Mouse (Mus musculus): Measurements from ENCODE around the gene Cetn3. TPM values are rescaled to one million over a fixed set of nuclear protein-coding genes. Genes with fewer than 3 reads are reported as not detected.

The Cetn3 gene
- polyA plus RNA-seq (2014; fragmentation: Nextera tagmentation; extraction: Ambion mirVana) = 241 and 257 TPM in 2 replicates

- Histone ChIP-seq H3K27ac (replicated peaks; ENCODE audit: low read depth, low read length) (peak within 1 kb of the TSS; percentile 94), H3K27me3 (ENCODE audit: control insufficient read depth, insufficient read depth, low read length) (no peaks in the 10 kb centered on the region), H3K9ac (ENCODE audit: low read length) (peak within 1 kb of the TSS; percentile 87), H3K4me2 (ENCODE audit: low read depth, severe bottlenecking) (peak within 1 kb of the TSS; percentile 53), H3K4me3 (ENCODE audit: low read depth, low read length) (peak within 1 kb of the TSS; percentile 66), H3K9me3 (ENCODE audit: control insufficient read depth, low read length) (no peaks in the 10 kb centered on the region), H3K36me3 (ENCODE audit: control insufficient read depth, insufficient read depth, low read length) (no peaks in the 10 kb centered on the region; the same call in 1 of the 2 replicates), H3K4me1 (ENCODE audit: control insufficient read depth, insufficient read depth, low read length) (no peaks in the 10 kb centered on the region)
- ATAC-seq (ENCODE audit: insufficient number of reproducible peaks, low FRiP score, low TSS enrichment, low read depth) (peak; percentile 90), DNase-seq (ENCODE audit: low spot score) (peak; percentile 92)
- 0% methylated on average over 29 of the region's 29 CpGs for WGBS
Observed at GRCm38 (mm10) chr13:81782971-81783404, at the start of gene Cetn3. TSS of gene Cetn3 (plus strand) at chr13:81783077.

DNA sequence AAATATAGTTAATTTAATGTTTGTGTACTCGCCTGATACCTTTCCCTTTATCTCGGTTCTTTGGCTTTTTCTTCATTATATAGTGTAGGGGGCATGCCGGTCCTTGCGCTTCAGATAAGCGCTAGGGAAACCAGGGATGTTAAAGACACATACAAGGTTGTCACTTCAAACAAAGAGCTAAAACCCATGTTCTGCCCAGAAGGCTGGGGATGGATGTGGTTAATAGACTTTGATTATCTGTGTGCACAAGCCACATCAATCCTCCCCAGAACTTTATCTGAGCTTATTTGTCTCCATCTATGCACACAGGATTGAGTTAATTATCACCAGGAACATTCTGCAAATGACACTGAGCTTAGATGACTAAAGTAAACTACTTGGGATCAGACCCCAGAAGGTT is 46.3 kb upstream of the Cetn3 start:
- H3K27me3 ChIP-seq (ENCODE audit: control insufficient read depth, insufficient read depth, low read length) = no peaks in the 10 kb centered on the region
- no peak overlapping the region for H3K27ac ChIP-seq (replicated peaks; ENCODE audit: low read depth, low read length)
- DNase-seq (ENCODE audit: low spot score) = no peak
- no peak overlapping the region for H3K9ac ChIP-seq (ENCODE audit: low read length)
- H3K4me3 ChIP-seq (ENCODE audit: low read depth, low read length) = no peak overlapping the region
- H3K4me2 ChIP-seq (ENCODE audit: low read depth, severe bottlenecking) = no peak overlapping the region
- no peak for ATAC-seq (ENCODE audit: insufficient number of reproducible peaks, low FRiP score, low TSS enrichment, low read depth)
- 88% methylated on average over 5 of the region's 5 CpGs for WGBS
- no peaks in the 10 kb centered on the region for H3K9me3 ChIP-seq (ENCODE audit: control insufficient read depth, low read length)
- no peaks in the 10 kb centered on the region for H3K4me1 ChIP-seq (ENCODE audit: control insufficient read depth, insufficient read depth, low read length)
- H3K36me3 ChIP-seq (ENCODE audit: control insufficient read depth, insufficient read depth, low read length) = no peaks in the 10 kb centered on the region

- Histone ChIP-seq H3K9me3 (ENCODE audit: control insufficient read depth, low read length) (no peaks in the 10 kb centered on the region), H3K9ac (ENCODE audit: low read length) (no peak overlapping the region), H3K4me1 (ENCODE audit: control insufficient read depth, insufficient read depth, low read length) (no peaks in the 10 kb centered on the region), H3K27me3 (ENCODE audit: control insufficient read depth, insufficient read depth, low read length) (no peaks in the 10 kb centered on the region), H3K4me2 (ENCODE audit: low read depth, severe bottlenecking) (no peak overlapping the region), H3K4me3 (ENCODE audit: low read depth, low read length) (no peak overlapping the region), H3K27ac (replicated peaks; ENCODE audit: low read depth, low read length) (no peak overlapping the region), H3K36me3 (ENCODE audit: control insufficient read depth, insufficient read depth, low read length) (no peaks in the 10 kb centered on the region)
- DNase-seq (ENCODE audit: low spot score) (no peak), ATAC-seq (ENCODE audit: insufficient number of reproducible peaks, low FRiP score, low TSS enrichment, low read depth) (no peak)
- WGBS = 54% methylated on average over 3 of the region's 3 CpGs
Observed at GRCm38 (mm10) chr13:81740898-81741297, 42.0 kb upstream of the Cetn3 start.

GRCm38 (mm10) chr13:81743391-81744091 is 39.3 kb upstream of the Cetn3 start:
- H3K27me3 ChIP-seq (ENCODE audit: control insufficient read depth, insufficient read depth, low read length) = no peaks in the 10 kb centered on the region
- WGBS = 48% methylated on average over 10 of the region's 10 CpGs

GRCm38 (mm10) chr13:81744092-81744396 is 38.8 kb upstream of the Cetn3 start:
- H3K36me3 ChIP-seq (ENCODE audit: control insufficient read depth, insufficient read depth, low read length) = no peaks in the 10 kb centered on the region
- H3K4me3 ChIP-seq (ENCODE audit: low read depth, low read length) = no peak overlapping the region
- no peak overlapping the region for H3K4me2 ChIP-seq (ENCODE audit: low read depth, severe bottlenecking)
- no peak overlapping the region for H3K9ac ChIP-seq (ENCODE audit: low read length)
- H3K27me3 ChIP-seq (ENCODE audit: control insufficient read depth, insufficient read depth, low read length) = no peaks in the 10 kb centered on the region
- DNase-seq (ENCODE audit: low spot score) (no peak), ATAC-seq (ENCODE audit: insufficient number of reproducible peaks, low FRiP score, low TSS enrichment, low read depth) (no peak)
- H3K4me1 ChIP-seq (ENCODE audit: control insufficient read depth, insufficient read depth, low read length) = no peaks in the 10 kb centered on the region
- no peak overlapping the region for H3K27ac ChIP-seq (replicated peaks; ENCODE audit: low read depth, low read length)
- 50% methylated on average over 2 of the region's 2 CpGs for WGBS
- H3K9me3 ChIP-seq (ENCODE audit: control insufficient read depth, low read length) = no peaks in the 10 kb centered on the region

More at GRCm38 (mm10) chr13:81743391-81744091, 39.3 kb upstream of the Cetn3 start:
- Histone ChIP-seq H3K27ac (replicated peaks; ENCODE audit: low read depth, low read length) (no peak overlapping the region), H3K4me1 (ENCODE audit: control insufficient read depth, insufficient read depth, low read length) (no peaks in the 10 kb centered on the region), H3K4me2 (ENCODE audit: low read depth, severe bottlenecking) (no peak overlapping the region), H3K9ac (ENCODE audit: low read length) (no peak overlapping the region), H3K4me3 (ENCODE audit: low read depth, low read length) (no peak overlapping the region), H3K36me3 (ENCODE audit: control insufficient read depth, insufficient read depth, low read length) (no peaks in the 10 kb centered on the region), H3K9me3 (ENCODE audit: control insufficient read depth, low read length) (no peaks in the 10 kb centered on the region)
- DNase-seq (ENCODE audit: low spot score) (no peak), ATAC-seq (ENCODE audit: insufficient number of reproducible peaks, low FRiP score, low TSS enrichment, low read depth) (no peak)

DNA sequence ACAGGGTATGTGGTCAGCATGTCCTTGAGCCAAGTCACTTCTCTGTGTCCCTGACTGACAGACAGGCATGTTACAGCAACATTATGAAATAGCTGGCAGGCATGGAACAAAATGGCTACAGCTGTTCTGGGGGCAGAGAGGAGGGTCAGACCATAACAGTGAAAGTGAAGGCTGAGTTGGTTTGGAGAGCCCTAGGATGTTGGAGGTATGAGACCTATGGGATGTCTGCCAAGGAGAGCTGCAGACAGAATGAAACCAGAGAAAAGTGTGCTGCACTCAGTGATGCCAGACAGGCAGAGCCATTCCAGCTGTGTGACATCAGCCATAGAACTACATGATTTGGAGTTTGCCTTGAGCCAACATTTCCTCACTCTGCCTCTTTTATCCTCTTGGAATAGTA is 28.0 kb upstream of the Cetn3 start:
- H3K27ac ChIP-seq (replicated peaks; ENCODE audit: low read depth, low read length) = no peak overlapping the region
- no peak for ATAC-seq (ENCODE audit: insufficient number of reproducible peaks, low FRiP score, low TSS enrichment, low read depth)
- H3K4me3 ChIP-seq (ENCODE audit: low read depth, low read length) = no peak overlapping the region
- H3K27me3 ChIP-seq (ENCODE audit: control insufficient read depth, insufficient read depth, low read length) = no peaks in the 10 kb centered on the region
- no peaks in the 10 kb centered on the region for H3K36me3 ChIP-seq (ENCODE audit: control insufficient read depth, insufficient read depth, low read length)
- no peaks in the 10 kb centered on the region for H3K4me1 ChIP-seq (ENCODE audit: control insufficient read depth, insufficient read depth, low read length)
- no peak overlapping the region for H3K9ac ChIP-seq (ENCODE audit: low read length)
- H3K4me2 ChIP-seq (ENCODE audit: low read depth, severe bottlenecking) = no peak overlapping the region
- H3K9me3 ChIP-seq (ENCODE audit: control insufficient read depth, low read length) = no peaks in the 10 kb centered on the region
- DNase-seq (ENCODE audit: low spot score) = no peak

DNA sequence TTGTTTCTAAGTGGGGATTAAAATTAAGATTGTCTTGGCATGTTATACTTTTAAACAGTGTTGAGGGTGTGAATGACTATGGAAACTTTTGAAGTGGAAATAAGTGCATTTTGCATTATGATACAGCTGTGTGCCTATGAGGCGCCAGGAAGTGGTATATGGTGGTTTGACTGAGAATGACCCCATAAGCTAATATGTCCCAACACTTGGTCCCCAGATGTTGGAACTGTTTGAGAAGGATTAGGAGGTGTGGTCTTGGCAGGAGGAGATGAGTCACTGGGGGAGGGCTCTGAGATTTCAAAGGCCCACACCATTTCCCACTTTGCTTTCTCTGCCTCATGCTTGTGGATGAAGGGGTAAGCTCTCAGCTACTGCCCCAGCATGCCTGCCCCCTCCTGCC is 27.6 kb upstream of the Cetn3 start:
- Histone ChIP-seq H3K4me1 (ENCODE audit: control insufficient read depth, insufficient read depth, low read length) (no peaks in the 10 kb centered on the region), H3K36me3 (ENCODE audit: control insufficient read depth, insufficient read depth, low read length) (no peaks in the 10 kb centered on the region), H3K27me3 (ENCODE audit: control insufficient read depth, insufficient read depth, low read length) (no peaks in the 10 kb centered on the region), H3K4me3 (ENCODE audit: low read depth, low read length) (no peak overlapping the region), H3K27ac (replicated peaks; ENCODE audit: low read depth, low read length) (no peak overlapping the region), H3K9ac (ENCODE audit: low read length) (no peak overlapping the region), H3K4me2 (ENCODE audit: low read depth, severe bottlenecking) (no peak overlapping the region), H3K9me3 (ENCODE audit: control insufficient read depth, low read length) (no peaks in the 10 kb centered on the region)
- WGBS = 94% methylated on average over 1 of the region's 1 CpGs
- ATAC-seq (ENCODE audit: insufficient number of reproducible peaks, low FRiP score, low TSS enrichment, low read depth) (no peak), DNase-seq (ENCODE audit: low spot score) (no peak)

GRCm38 (mm10) chr13:81757058-81757660 is 25.7 kb upstream of the Cetn3 start:
- DNase-seq (ENCODE audit: low spot score) (no peak), ATAC-seq (ENCODE audit: insufficient number of reproducible peaks, low FRiP score, low TSS enrichment, low read depth) (no peak)
- Histone ChIP-seq H3K4me3 (ENCODE audit: low read depth, low read length) (no peak overlapping the region), H3K27me3 (ENCODE audit: control insufficient read depth, insufficient read depth, low read length) (no peaks in the 10 kb centered on the region), H3K36me3 (ENCODE audit: control insufficient read depth, insufficient read depth, low read length) (no peaks in the 10 kb centered on the region), H3K9ac (ENCODE audit: low read length) (no peak overlapping the region), H3K4me2 (ENCODE audit: low read depth, severe bottlenecking) (no peak overlapping the region), H3K27ac (replicated peaks; ENCODE audit: low read depth, low read length) (no peak overlapping the region), H3K9me3 (ENCODE audit: control insufficient read depth, low read length) (no peaks in the 10 kb centered on the region), H3K4me1 (ENCODE audit: control insufficient read depth, insufficient read depth, low read length) (no peaks in the 10 kb centered on the region)
- WGBS = 85% methylated on average over 5 of the region's 5 CpGs
